Mouse (Mus musculus) myocyte (in vitro differentiated cells): ENCODE results near the gene 1810010H24Rik.

ENCODE experiments used
- E2F4 ChIP-seq: IDR thresholded peaks from one replicate; pipeline ENCODE4 v1.6.1; 2011; ENCODE audit warnings: mild to moderate bottlenecking, control low read depth, moderate library complexity; ENCODE audit not compliant: insufficient read depth
- MAX ChIP-seq: IDR thresholded peaks from one replicate; pipeline ENCODE4 v1.6.1; 2011; ENCODE audit warnings: low read depth, mild to moderate bottlenecking, control low read depth
- MYOD1 ChIP-seq, 3 experiments: IDR thresholded peaks; one replicate each; pipeline ENCODE4 v1.6.1; 2011; ENCODE audit warnings: control low read depth in 2 of 3, low read depth in 2 of 3, mild to moderate bottlenecking in 2 of 3, moderate library complexity in 1 of 3; ENCODE audit not compliant: insufficient read length in 2 of 3, control insufficient read depth in 1 of 3
- MYOG ChIP-seq, 3 experiments: IDR thresholded peaks; one replicate each; pipeline ENCODE4 v1.6.1; 2011; ENCODE audit warnings: control low read depth in 2 of 3, low read depth in 2 of 3, mild to moderate bottlenecking in 2 of 3; ENCODE audit not compliant: insufficient read length in 2 of 3, control insufficient read depth in 1 of 3, insufficient read depth in 1 of 3
- POLR2A ChIP-seq: IDR thresholded peaks from one replicate; pipeline ENCODE4 v1.6.1; 2011; ENCODE audit warnings: low read depth, mild to moderate bottlenecking, control low read depth, moderate library complexity; ENCODE audit not compliant: insufficient read length
- POLR2AphosphoS2 ChIP-seq: IDR thresholded peaks from one replicate; pipeline ENCODE4 v1.6.1; 2011; ENCODE audit warnings: low read depth, control low read depth; ENCODE audit not compliant: insufficient read length
- SRF ChIP-seq: IDR thresholded peaks from one replicate; pipeline ENCODE4 v1.6.1; 2011; ENCODE audit warnings: low read depth; ENCODE audit not compliant: control insufficient read depth, insufficient read length
- TCF12 ChIP-seq: IDR thresholded peaks from one replicate; pipeline ENCODE4 v1.6.1; 2011; ENCODE audit warnings: mild to moderate bottlenecking, control low read depth; ENCODE audit not compliant: poor library complexity, insufficient read depth, severe bottlenecking
- TCF3 ChIP-seq: IDR thresholded peaks from one replicate; pipeline ENCODE4 v1.6.1; 2011; ENCODE audit warnings: low read depth, control low read depth; ENCODE audit not compliant: insufficient read length
- USF1 ChIP-seq: IDR thresholded peaks from one replicate; pipeline ENCODE4 v1.6.1; 2011; ENCODE audit warnings: low read depth, mild to moderate bottlenecking, control low read depth, moderate library complexity

DNA sequence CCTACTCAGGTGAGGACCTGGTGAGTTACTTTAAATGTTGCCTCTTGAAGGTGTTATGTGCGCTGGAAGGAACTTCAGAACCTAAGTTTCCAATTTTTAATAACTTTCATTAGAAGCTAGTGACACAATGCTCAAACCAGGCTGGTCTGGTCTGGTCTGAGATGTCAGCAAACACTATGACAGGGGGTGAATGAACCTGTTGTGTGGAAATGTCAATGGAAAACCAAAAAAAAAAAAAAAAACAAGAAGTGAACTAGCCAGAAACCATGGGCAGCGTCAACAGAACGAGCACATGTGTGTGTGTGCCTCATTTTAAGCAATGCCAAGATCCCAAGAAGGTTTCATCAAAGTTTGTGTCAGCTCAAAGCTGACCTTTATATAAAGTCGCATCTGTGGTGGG, 20.1 kb downstream of the 1810010H24Rik start:
- TF ChIP-seq E2F4 = no peak
- TF ChIP-seq MYOD1 (IDR thresholded peaks at IDR 0.05; ENCODE audit: control insufficient read depth in 1 of 3, insufficient read length in 2 of 3, low read depth in 2 of 3) = no peak
- no peak for TF ChIP-seq POLR2A
- TF ChIP-seq MAX = no peak
- TF ChIP-seq TCF12 = no peak
- TF ChIP-seq MYOG (IDR thresholded peaks at IDR 0.05; ENCODE audit: control insufficient read depth in 1 of 3, insufficient read depth in 1 of 3, insufficient read length in 2 of 3, low read depth in 2 of 3) = no peak
- TF ChIP-seq USF1 = no peak
- TF ChIP-seq POLR2AphosphoS2 = no peak
- TF ChIP-seq SRF = no peak
- TF ChIP-seq TCF3 = no peak
